Mouse (Mus musculus) ES-Bruce4 (cell line): ENCODE data around the gene Piga. TPM values are rescaled to one million over a fixed set of nuclear protein-coding genes. Genes with fewer than 3 reads are reported as not detected.

Experiments
- H3K27ac ChIP-seq: 2 replicates; pipeline ENCODE4 v1.5.1; 2012; ENCODE audit warnings: low read length, inconsistent platforms; ENCODE audit not compliant: insufficient read depth
- H3K27me3 ChIP-seq: 2 replicates; pipeline ENCODE4 v1.6.1; 2012; ENCODE audit warnings: mild to moderate bottlenecking, low read length, inconsistent platforms; ENCODE audit not compliant: control insufficient read depth, poor library complexity, insufficient read depth, severe bottlenecking
- H3K36me3 ChIP-seq: 2 replicates; pipeline ENCODE4 v1.6.1; 2012; ENCODE audit warnings: inconsistent platforms, mild to moderate bottlenecking, low read length, moderate library complexity; ENCODE audit not compliant: control insufficient read depth, poor library complexity, insufficient read depth, severe bottlenecking
- H3K4me1 ChIP-seq: one replicate; pipeline ENCODE4 v1.8.1; 2011; ENCODE audit warnings: low read length; ENCODE audit not compliant: control insufficient read depth, insufficient read depth
- H3K4me3 ChIP-seq: 2 replicates; pipeline ENCODE4 v1.5.1; 2011; ENCODE audit warnings: low read depth, mild to moderate bottlenecking, low read length
- H3K9ac ChIP-seq: 2 replicates; pipeline ENCODE4 v1.6.1; 2012; ENCODE audit warnings: low read depth, mild to moderate bottlenecking, inconsistent platforms; ENCODE audit not compliant: poor library complexity, severe bottlenecking
- H3K9me3 ChIP-seq: replicated peaks from 2 replicates; pipeline ENCODE4 v1.6.1; 2012; ENCODE audit warnings: mild to moderate bottlenecking, low read length, inconsistent platforms; ENCODE audit not compliant: control insufficient read depth, poor library complexity, insufficient read depth, severe bottlenecking
- CTCF ChIP-seq: IDR thresholded peaks from one replicate; pipeline ENCODE4 v1.8.1; 2011; ENCODE audit warnings: low read depth, low read length
- EP300 ChIP-seq: IDR thresholded peaks from 2 replicates; pipeline ENCODE4 v1.6.1; 2011; ENCODE audit warnings: low read depth, low read length; ENCODE audit not compliant: insufficient read depth
- POLR2A ChIP-seq: IDR thresholded peaks from one replicate; pipeline ENCODE4 v1.8.1; 2011; ENCODE audit warnings: low read length; ENCODE audit not compliant: insufficient read depth
- polyA plus RNA-seq: library from polyadenylated mRNA; stranded (reverse); fragments of >200 nt; gene quantifications from 2 replicates; pipeline ENCODE4 v1.2.4, GENCODE M21; 2011; ENCODE audit warnings: low read depth; ENCODE audit not compliant: missing spikeins, insufficient read depth, insufficient read length

Gene Piga
- polyA plus RNA-seq, 1 experiment = 25.9 TPM

DNA sequence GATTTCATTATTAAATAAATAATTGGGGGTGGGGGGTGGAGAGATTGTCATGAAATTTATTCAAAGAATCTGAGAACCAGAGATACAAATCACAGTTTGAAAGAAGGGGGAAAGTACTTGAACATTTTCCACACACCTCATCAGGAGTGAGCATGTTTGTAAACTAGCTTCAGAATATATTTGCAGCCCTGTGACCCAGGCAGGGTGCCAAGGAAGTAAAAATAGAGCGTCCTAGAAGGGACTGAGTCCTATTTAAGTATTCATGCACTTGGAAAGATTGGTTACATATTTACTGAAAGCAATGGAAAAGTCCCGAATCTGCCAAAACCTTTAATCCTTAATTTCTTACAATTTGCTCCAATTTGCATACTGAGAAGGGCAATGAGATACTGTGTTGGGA is 20.6 kb downstream of the Piga start:
- Histone ChIP-seq H3K27me3 (no peaks in the 10 kb centered on the region), H3K4me3 (no peak overlapping the region), H3K9ac (no peak overlapping the region), H3K27ac (no peak overlapping the region), H3K4me1 (no peaks in the 10 kb centered on the region), H3K36me3 (no peaks in the 10 kb centered on the region), H3K9me3 (no peaks in the 10 kb centered on the region)
- no peak for TF ChIP-seq POLR2A
- TF ChIP-seq CTCF = no peak
- TF ChIP-seq EP300 = no peak

DNA sequence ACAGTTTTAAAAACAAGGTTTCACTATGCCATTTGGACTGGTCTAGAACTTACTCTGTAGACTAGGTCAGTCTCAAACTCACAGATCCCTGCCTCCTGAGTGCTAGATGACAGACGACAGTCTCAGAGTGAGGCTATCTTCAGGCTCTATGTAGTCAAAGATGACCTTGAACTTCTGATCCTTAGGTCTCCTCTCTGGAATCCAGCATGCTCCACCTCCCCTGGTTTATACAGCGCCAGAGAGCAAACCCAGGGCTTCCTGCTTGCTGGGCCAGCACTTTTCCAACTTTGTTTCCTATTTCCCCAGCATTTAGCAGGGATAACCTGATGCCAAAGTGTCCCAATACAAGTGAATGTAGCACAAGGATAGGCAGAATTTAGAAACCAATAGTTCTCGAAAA is 21.1 kb downstream of the Piga start:
- Histone ChIP-seq H3K36me3 (no peaks in the 10 kb centered on the region), H3K9me3 (no peaks in the 10 kb centered on the region), H3K27ac (no peak overlapping the region), H3K9ac (no peak overlapping the region), H3K27me3 (no peaks in the 10 kb centered on the region), H3K4me3 (no peak overlapping the region), H3K4me1 (no peaks in the 10 kb centered on the region)
- TF ChIP-seq CTCF = no peak
- TF ChIP-seq POLR2A = no peak
- no peak for TF ChIP-seq EP300

DNA sequence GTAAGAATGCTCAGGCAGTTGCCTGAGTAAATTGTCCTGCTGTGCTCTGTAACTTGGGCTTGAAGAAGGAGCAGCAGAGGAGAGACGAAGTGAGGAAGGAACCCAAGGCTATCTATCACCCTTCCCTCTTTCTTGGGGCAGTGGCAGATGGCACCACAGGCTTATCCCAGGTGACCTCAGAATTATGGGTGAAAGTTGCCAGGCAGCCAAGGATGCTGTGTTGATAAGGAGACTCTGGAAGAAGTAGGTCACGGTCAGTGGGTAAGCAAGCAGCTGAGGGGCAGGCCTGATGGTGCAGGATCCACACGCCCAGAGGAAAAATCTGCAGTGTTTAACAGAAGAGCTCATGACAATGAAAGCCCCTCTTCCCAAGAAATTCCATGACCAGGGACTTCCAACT is 21.7 kb downstream of the Piga start:
- no peaks in the 10 kb centered on the region for H3K4me1 ChIP-seq
- no peaks in the 10 kb centered on the region for H3K27me3 ChIP-seq
- no peak for TF ChIP-seq POLR2A
- no peak for TF ChIP-seq CTCF
- no peak for TF ChIP-seq EP300
- no peak overlapping the region for H3K27ac ChIP-seq
- no peaks in the 10 kb centered on the region for H3K36me3 ChIP-seq
- no peaks in the 10 kb centered on the region for H3K9me3 ChIP-seq
- H3K4me3 ChIP-seq = no peak overlapping the region
- no peak overlapping the region for H3K9ac ChIP-seq

DNA sequence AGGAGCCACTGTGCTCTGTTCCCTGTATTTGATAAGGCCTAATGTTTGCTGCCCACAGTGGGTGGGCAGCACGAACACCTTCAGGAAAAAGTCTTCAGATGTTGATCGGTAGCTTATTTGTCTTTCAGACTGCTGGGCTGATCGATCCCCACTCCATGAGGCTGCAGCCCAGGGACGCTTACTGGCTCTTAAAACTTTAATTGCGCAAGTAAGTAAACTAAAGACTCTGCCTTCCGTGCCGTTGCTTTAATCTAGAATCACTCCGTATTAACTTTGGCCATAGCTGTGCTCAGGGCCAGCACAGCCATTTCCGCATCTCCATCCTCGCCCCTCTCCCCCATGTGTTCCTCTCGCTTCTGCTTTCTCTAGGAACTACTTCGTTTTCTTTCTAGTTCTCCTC is 26.0 kb downstream of the Piga start:
- Histone ChIP-seq H3K4me3 (no peak overlapping the region), H3K36me3 (no peaks in the 10 kb centered on the region), H3K4me1 (no peaks in the 10 kb centered on the region), H3K27ac (no peak overlapping the region), H3K9me3 (no peaks in the 10 kb centered on the region), H3K9ac (no peak overlapping the region), H3K27me3 (no peaks in the 10 kb centered on the region)
- TF ChIP-seq CTCF (no peak), POLR2A (no peak), EP300 (no peak)

DNA sequence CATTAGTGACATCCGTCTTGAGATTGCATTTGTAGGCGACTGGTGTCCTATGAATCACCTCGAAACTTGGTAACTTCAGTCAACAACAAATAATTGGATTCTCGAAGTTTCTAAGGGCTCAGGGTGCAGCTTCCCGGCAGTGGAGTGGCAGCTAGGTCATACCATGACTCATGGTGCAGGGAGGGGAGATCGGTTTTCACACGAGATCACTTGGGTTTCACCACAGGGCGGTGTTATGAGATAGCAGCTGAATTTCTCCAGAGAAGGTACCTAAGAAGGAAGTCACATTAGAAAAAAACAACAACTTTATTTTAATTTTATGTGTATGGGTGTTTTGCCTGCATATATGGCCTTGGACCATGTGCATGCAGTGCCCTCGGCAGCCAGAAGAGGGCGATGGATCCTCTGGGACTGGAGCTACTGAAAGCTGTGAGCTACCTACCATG is 26.5 kb downstream of the Piga start:
- no peak overlapping the region for H3K4me3 ChIP-seq
- H3K9me3 ChIP-seq = no peaks in the 10 kb centered on the region
- no peaks in the 10 kb centered on the region for H3K27me3 ChIP-seq
- no peaks in the 10 kb centered on the region for H3K36me3 ChIP-seq
- H3K27ac ChIP-seq = no peak overlapping the region
- H3K9ac ChIP-seq = no peak overlapping the region
- TF ChIP-seq POLR2A (no peak), EP300 (no peak), CTCF (peak; percentile 63)
- H3K4me1 ChIP-seq = no peaks in the 10 kb centered on the region

DNA sequence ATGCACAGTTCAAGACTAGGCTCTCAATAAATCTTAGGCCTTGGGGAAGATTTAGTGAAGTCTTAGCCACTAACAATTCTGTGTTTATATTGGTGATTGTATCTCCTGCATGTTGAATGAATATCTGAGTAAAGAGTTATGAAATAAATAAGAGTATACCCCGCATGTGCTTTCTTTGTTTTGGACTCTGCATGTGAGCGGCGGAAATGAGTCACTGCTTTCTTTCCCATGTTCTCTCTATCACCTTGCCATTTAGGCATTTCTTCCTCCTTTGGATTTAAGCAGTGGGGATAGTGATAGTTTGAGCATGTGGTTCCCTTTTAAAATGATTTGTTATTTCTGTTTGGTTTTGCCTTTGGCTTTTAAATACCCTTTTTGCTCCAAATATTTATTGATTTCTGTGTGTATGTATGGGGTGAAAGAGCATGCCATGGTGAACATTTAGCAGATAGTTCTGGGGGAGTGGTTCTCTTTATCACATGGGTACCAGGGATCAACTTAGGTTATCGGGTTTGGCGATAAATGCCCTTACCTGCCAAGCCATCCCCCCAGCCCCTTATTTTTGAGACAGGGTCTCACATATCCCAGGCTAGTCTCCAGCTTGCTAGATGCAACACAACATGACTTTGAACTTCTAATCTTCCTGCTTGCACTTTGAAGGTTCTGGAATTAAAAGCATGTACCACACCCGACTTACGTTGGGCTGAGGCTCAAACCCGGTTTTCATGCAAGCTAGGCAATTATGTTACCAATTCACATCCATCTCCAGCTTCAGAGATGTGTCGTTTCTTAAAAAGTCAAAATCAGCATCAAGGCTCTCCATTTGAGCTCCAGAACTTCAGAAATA is 27.5 kb downstream of the Piga start:
- Histone ChIP-seq H3K9me3 (no peaks in the 10 kb centered on the region), H3K36me3 (no peaks in the 10 kb centered on the region), H3K27ac (no peak overlapping the region), H3K4me3 (no peak overlapping the region), H3K9ac (no peak overlapping the region), H3K4me1 (no peaks in the 10 kb centered on the region), H3K27me3 (no peaks in the 10 kb centered on the region)
- TF ChIP-seq POLR2A (no peak), EP300 (no peak), CTCF (no peak)
